Mouse (Mus musculus) G1E (cell line): ENCODE data around the gene Cntn2. TPM values are rescaled to one million over a fixed set of nuclear protein-coding genes. Genes with fewer than 3 reads are reported as not detected.

Experiments used
- ATAC-seq: 2 replicates; pipeline ENCODE4 v1.8.0; 2016; ENCODE audit warnings: mild to moderate bottlenecking; ENCODE audit not compliant: insufficient number of reproducible peaks, poor library complexity, low FRiP score, severe bottlenecking; ENCODE audit errors: extremely low read depth
- DNase-seq: peaks from one replicate; pipeline ENCODE4 v3.0.0; 2012; ENCODE audit warnings: low spot score
- H3K27me3 ChIP-seq: 2 replicates; pipeline ENCODE4 v1.6.1; 2012; ENCODE audit warnings: mild to moderate bottlenecking, low read length, inconsistent platforms; ENCODE audit not compliant: insufficient read depth
- H3K36me3 ChIP-seq: replicated peaks from 2 replicates; pipeline ENCODE3; 2012; ENCODE audit warnings: mild to moderate bottlenecking, inconsistent platforms
- H3K4me1 ChIP-seq: 2 replicates; pipeline ENCODE4 v1.6.1; 2012; ENCODE audit warnings: low read depth, low read length, inconsistent platforms, mixed read lengths; ENCODE audit not compliant: insufficient read depth
- H3K4me3 ChIP-seq: 2 replicates; pipeline ENCODE4 v1.5.1; 2012; ENCODE audit warnings: low read depth, mild to moderate bottlenecking, inconsistent platforms, low read length, moderate library complexity, mixed read lengths
- H3K9me3 ChIP-seq: replicated peaks from 2 replicates; pipeline ENCODE4 v1.6.1; 2012; ENCODE audit warnings: inconsistent platforms
- CTCF ChIP-seq: IDR thresholded peaks from 2 replicates; pipeline ENCODE4 v1.5.1; 2012; ENCODE audit warnings: low read depth, low read length, inconsistent platforms, mixed read lengths
- GATA1 ChIP-seq: IDR thresholded peaks from 2 replicates; pipeline ENCODE4 v1.6.1; 2012; ENCODE audit warnings: borderline replicate concordance, low read length, inconsistent platforms, mixed read lengths
- GATA2 ChIP-seq: IDR thresholded peaks from 2 replicates; pipeline ENCODE4 v1.6.1; 2012; ENCODE audit warnings: low read depth, low read length, inconsistent platforms, borderline replicate concordance
- POLR2AphosphoS5 ChIP-seq: IDR thresholded peaks from 2 replicates; pipeline ENCODE4 v1.6.1; 2012; ENCODE audit warnings: low read depth, low read length, inconsistent platforms; ENCODE audit not compliant: insufficient replicate concordance
- TAL1 ChIP-seq: conservative IDR thresholded peaks from 2 replicates; pipeline ENCODE4 v1.6.1; 2012; ENCODE audit warnings: low read depth, low read length, inconsistent platforms, mixed read lengths
- polyA plus RNA-seq: library from polyadenylated mRNA; stranded (reverse); fragments of >175 nt; gene quantifications from 2 replicates; pipeline ENCODE4 v1.2.3, GENCODE M21; 2012
- total RNA-seq, 2 experiments: library from RNA; stranded (forward) in 1 of 2; stranded (reverse) in 1 of 2; fragments of 200-1000 nt in 1 of 2; fragments of >200 nt in 1 of 2; fragmentation: Nextera tagmentation in 1 of 2; gene quantifications; 2 replicates each; pipeline ENCODE4 v1.2.3; 2014 to 2017

Cntn2 gene
- total RNA-seq (2014; fragmentation: Nextera tagmentation) (not detected in 2 replicates), total RNA-seq (2017) (0.06 and 0.33 TPM in 2 replicates), polyA plus RNA-seq (not detected in 2 replicates)

DNA sequence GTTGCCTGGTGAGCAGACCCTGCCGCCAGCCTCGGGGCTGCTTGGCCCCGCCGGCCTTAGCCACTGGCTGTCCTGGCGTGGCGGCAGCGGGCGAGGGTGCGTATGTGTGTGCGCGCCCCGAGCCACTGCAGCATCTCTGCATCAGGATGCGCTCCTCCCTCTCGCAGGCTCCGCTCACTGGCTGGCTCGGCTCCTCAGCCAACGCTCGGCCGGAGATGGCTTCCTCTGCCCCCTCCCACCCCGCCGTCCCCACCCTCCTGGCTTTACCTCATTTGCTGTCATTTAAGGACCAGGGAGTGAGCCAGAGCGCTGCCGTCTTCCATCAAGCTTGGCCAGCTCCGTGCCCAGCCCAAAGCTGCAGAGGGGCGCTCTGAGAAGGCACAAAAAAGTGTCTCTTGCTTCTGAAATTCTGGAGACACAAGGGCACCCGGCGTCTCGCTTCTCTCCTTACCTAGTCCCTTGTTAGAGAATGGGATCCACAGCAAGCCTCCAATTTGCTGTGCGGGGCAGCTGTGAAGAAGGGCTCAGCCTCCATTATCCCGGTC, at the start of gene Cntn2:
Gene Cntn2 (minus strand): TSS at position 495 of the 545 bp plus-strand sequence.
- ATAC-seq: no peak
- no peaks in the 10 kb centered on the region for H3K4me1 ChIP-seq
- no peak for DNase-seq
- H3K9me3 ChIP-seq: no peaks in the 10 kb centered on the region
- no peak for TF ChIP-seq TAL1
- TF ChIP-seq GATA2: no peak
- no peak for TF ChIP-seq CTCF
- no peak for TF ChIP-seq GATA1
- no peak for TF ChIP-seq POLR2AphosphoS5
- peaks cover 64% of the 10 kb centered on the region for H3K27me3 ChIP-seq
- no peak within 1 kb of the TSS for H3K4me3 ChIP-seq
- no peaks in the 10 kb centered on the region for H3K36me3 ChIP-seq

DNA sequence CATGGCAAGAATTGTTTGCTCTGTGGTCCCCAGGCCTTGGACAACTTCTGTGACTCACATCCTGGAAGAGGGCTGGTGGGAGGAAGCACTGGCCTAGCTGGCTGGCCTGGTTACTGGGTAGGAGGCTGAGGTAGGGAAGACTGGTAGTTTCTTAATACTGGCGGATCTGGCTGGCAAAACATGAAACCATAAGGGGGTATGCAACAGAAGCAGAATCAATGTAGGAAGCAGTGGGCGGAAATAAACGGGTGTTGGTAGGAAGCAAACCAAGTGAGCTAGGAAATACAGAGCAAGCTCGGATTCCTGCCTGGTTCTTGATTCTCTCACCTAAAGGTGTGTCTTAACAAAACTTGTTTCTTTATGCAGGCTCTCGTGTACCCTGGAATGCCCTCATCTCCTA, 49.1 kb upstream of the Cntn2 start:
- Histone ChIP-seq H3K4me1 (no peaks in the 10 kb centered on the region), H3K27me3 (peaks cover 16% of the 10 kb centered on the region), H3K9me3 (no peaks in the 10 kb centered on the region), H3K4me3 (no peak overlapping the region), H3K36me3 (no peaks in the 10 kb centered on the region)
- ATAC-seq (no peak), DNase-seq (no peak)
- TF ChIP-seq POLR2AphosphoS5 (no peak), CTCF (no peak), GATA1 (no peak), TAL1 (no peak), GATA2 (no peak)

DNA sequence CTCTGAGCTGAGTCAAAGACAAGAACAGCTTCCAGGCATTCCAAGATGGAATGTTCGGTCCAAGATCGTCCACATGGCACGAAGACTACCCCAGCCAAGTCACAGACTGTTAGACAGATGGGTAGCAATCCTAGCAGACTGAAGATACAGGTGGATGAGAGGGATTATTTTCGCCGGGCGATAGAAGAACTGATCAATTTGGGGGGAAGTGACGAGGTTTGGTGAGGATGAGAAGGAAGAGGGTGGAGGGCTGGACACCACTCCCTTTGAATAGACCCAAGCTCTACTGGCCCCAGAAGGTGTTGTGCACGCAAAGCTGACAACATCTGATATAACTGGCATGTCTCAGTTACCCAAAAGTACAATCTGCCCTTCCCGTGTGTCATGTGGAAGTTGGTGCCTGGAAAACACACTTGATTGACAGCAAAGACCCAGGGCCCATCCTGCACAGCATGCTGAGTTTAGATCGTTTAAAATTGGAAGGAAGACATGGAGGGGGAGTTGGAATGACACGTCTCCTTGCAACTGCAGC, 48.4 kb upstream of the Cntn2 start:
- Histone ChIP-seq H3K36me3 (no peaks in the 10 kb centered on the region), H3K27me3 (peaks cover 18% of the 10 kb centered on the region), H3K4me3 (no peak overlapping the region), H3K4me1 (no peaks in the 10 kb centered on the region), H3K9me3 (no peaks in the 10 kb centered on the region)
- no peak for TF ChIP-seq GATA2
- no peak for TF ChIP-seq TAL1
- DNase-seq: no peak
- no peak for ATAC-seq

DNA sequence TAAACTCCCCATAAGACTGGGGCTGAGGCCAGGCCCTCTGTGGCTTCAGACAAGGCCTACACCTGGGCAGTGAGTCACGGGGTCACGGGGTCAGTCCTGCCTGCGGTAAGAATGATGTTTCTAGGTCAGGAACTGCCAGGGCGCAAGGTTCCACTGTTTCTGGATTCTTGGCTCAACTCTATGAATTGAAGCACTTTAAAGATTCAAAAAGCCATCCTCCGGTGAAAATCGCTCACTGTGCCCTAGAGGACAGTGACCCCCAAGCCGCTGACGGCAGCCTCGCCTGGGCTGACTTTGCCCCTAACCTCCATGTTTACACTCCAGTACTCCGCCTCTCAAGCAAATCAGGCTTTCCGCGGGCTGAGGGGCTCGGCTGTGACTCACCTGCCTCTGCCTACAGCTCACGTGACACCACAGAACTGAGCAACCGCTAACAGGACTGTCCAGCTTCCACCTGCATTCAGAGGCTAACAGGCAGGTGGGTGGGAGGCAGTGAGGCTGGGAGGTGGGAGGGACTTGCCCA, 43.7 kb upstream of the Cntn2 start:
- ATAC-seq (no peak), DNase-seq (no peak)
- no peak overlapping the region for H3K4me3 ChIP-seq

DNA sequence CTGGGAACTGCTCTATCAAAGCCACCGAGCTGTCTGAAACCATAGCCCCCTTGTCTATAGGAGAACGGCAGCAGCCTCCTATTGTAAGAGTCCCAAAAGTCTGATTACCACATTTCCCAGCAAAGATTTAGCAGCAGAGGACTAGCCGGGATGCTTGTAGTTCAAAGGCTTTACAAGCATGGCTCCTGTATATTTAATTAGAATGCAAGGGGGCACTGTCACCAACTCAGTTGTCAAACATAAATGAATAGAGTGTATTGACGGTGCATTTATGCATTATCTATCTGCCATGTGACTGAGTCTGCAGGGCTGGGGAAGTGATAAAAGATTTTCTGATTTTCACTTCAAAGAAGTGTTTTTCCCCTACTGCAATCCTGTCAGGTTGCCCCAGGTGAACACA, 42.3 kb upstream of the Cntn2 start:
- no peak for DNase-seq
- TF ChIP-seq GATA1 (no peak), POLR2AphosphoS5 (no peak), CTCF (no peak), TAL1 (no peak), GATA2 (no peak)
- peaks cover 11% of the 10 kb centered on the region; the same call in 1 of the 2 replicates for H3K27me3 ChIP-seq

More for the DNA sequence above, 43.7 kb upstream of the Cntn2 start:
- Histone ChIP-seq H3K27me3 (peaks cover 11% of the 10 kb centered on the region; the same call in 1 of the 2 replicates), H3K9me3 (no peaks in the 10 kb centered on the region), H3K4me1 (no peaks in the 10 kb centered on the region), H3K36me3 (no peaks in the 10 kb centered on the region)
- TF ChIP-seq GATA1 (no peak), CTCF (no peak), TAL1 (no peak), GATA2 (no peak), POLR2AphosphoS5 (no peak)

DNA sequence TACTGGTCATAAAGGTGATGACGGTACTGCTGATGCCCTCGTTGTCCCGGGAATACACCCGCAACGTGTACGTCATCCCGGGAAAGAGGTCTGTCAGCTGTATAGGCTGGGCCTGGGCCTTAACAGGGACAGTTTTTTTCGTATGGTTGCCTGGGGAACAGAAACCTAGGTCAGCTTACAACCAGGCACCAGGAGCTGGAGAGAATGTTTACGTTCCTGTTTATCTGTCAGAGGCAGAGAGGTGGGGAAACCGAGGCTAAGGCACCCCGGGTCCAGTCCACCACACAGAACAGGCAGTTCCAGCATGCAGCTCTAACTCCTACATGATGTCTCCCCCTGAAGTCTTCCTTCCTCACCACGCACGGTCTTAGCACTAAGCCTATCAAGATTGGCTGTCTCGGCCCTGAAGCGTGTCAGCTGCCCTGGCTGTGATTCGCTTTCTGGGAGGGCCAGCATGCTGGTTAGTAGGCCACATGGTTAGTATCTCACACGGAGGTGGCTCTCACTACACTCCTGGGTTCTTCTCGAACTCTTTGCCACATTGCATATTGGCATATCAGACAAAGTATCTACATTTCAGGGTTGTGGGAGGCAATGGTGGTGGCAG, 40.0 kb upstream of the Cntn2 start:
- Histone ChIP-seq H3K36me3 (no peaks in the 10 kb centered on the region), H3K4me1 (no peaks in the 10 kb centered on the region), H3K4me3 (no peak overlapping the region), H3K9me3 (no peaks in the 10 kb centered on the region), H3K27me3 (peaks cover 12% of the 10 kb centered on the region)
- DNase-seq (no peak), ATAC-seq (no peak)
- no peak for TF ChIP-seq GATA2
- TF ChIP-seq CTCF: no peak
- TF ChIP-seq TAL1: no peak
- no peak for TF ChIP-seq POLR2AphosphoS5
- TF ChIP-seq GATA1: no peak

More for the DNA sequence above, 42.3 kb upstream of the Cntn2 start:
- Histone ChIP-seq H3K9me3 (no peaks in the 10 kb centered on the region), H3K36me3 (no peaks in the 10 kb centered on the region), H3K4me1 (no peaks in the 10 kb centered on the region), H3K4me3 (no peak overlapping the region)
- ATAC-seq: no peak
